Mouse (Mus musculus) cerebellum, postnatal 36 days (tissue): ENCODE data around the gene Srl.

Experiments
- DNase-seq, 2 experiments: peaks; one replicate each; pipeline ENCODE4 v3.0.0; 2021 to 2022; ENCODE audit warnings: mixed read lengths in 2 of 2

Gene Srl

GRCm38 (mm10) chr16:4472687-4473086 is 68.9 kb downstream of the Srl start:
- DNase-seq: no peak

GRCm38 (mm10) chr16:4469599-4470352 is 71.8 kb downstream of the Srl start:
- no peak for DNase-seq

- no peak for DNase-seq
These were observed 77.0 kb downstream of the Srl start for GRCm38 (mm10) chr16:4464529-4465089.

- DNase-seq: no peak
These were observed 83.7 kb downstream of the Srl start for GRCm38 (mm10) chr16:4457927-4458326.

GRCm38 (mm10) chr16:4456391-4456790 is 85.2 kb downstream of the Srl start:
- no peak for DNase-seq

GRCm38 (mm10) chr16:4455693-4456092 is 85.9 kb downstream of the Srl start:
- DNase-seq: no peak

- DNase-seq: no peak
These were observed 87.1 kb downstream of the Srl start for GRCm38 (mm10) chr16:4454563-4454962.

GRCm38 (mm10) chr16:4449418-4449817 is 92.2 kb downstream of the Srl start:
- peak in 1 of 2 experiments; percentile 13 for DNase-seq

GRCm38 (mm10) chr16:4448235-4448634 is 93.4 kb downstream of the Srl start:
- no peak for DNase-seq

- DNase-seq: no peak
These were observed 95.2 kb downstream of the Srl start for GRCm38 (mm10) chr16:4446395-4446794.

- no peak for DNase-seq
These were observed 97.2 kb downstream of the Srl start for GRCm38 (mm10) chr16:4444378-4444777.

- no peak for DNase-seq
These were observed 102.1 kb downstream of the Srl start for GRCm38 (mm10) chr16:4439302-4440066.

- no peak for DNase-seq
These were observed 104.9 kb downstream of the Srl start for GRCm38 (mm10) chr16:4436738-4437137.

GRCm38 (mm10) chr16:4435371-4435770 is 106.2 kb downstream of the Srl start:
- no peak for DNase-seq

- DNase-seq: no peak
These were observed 109.8 kb downstream of the Srl start for GRCm38 (mm10) chr16:4431841-4432240.

GRCm38 (mm10) chr16:4431013-4431412 is 110.6 kb downstream of the Srl start:
- DNase-seq: no peak

- DNase-seq: no peak
These were observed 111.4 kb downstream of the Srl start for GRCm38 (mm10) chr16:4430232-4430631.
